Mouse (Mus musculus) embryonic facial prominence, embryonic 14.5 days (tissue): ENCODE measurements around the gene Gpr160. TPM values are rescaled to one million over a fixed set of nuclear protein-coding genes. Genes with fewer than 3 reads are reported as not detected.
"Not testable (repeated sequence)": the region's sequence is repeated elsewhere in the genome, so short reads cannot be mapped to it uniquely, and the experiment has no call there.

Source experiments
- ATAC-seq: fragments of 200-750 bp; cut with Nextera tagmentation; 2 replicates; pipeline ENCODE4 v1.8.0; 2017; ENCODE audit warnings: low read depth, moderate number of reproducible peaks, moderate TSS enrichment
- DNase-seq: peaks from one replicate; pipeline ENCODE4 v3.0.0-alpha.2; 2015; ENCODE audit warnings: low spot score
- H3K27ac ChIP-seq: fragments of 300-500 bp; sonication (generic); replicated peaks from 2 replicates; pipeline ENCODE4 v1.5.1; 2014; ENCODE audit warnings: low read depth, mild to moderate bottlenecking, low read length, moderate library complexity
- H3K27me3 ChIP-seq: fragments of 300-500 bp; sonication (generic); replicated peaks from 2 replicates; pipeline ENCODE4 v1.6.1; 2014; ENCODE audit warnings: low read length; ENCODE audit not compliant: control insufficient read depth, insufficient read depth
- H3K36me3 ChIP-seq: fragments of 300-500 bp; sonication (generic); 2 replicates; pipeline ENCODE4 v1.6.1; 2014; ENCODE audit warnings: low read length, mixed read lengths; ENCODE audit not compliant: control insufficient read depth, insufficient read depth
- H3K4me1 ChIP-seq: fragments of 300-500 bp; sonication (generic); 2 replicates; pipeline ENCODE4 v1.6.1; 2014; ENCODE audit warnings: antibody characterized with exemption, low read length; ENCODE audit not compliant: control insufficient read depth, insufficient read depth
- H3K4me2 ChIP-seq: fragments of 300-500 bp; sonication (generic); 2 replicates; pipeline ENCODE4 v1.6.1; 2014; ENCODE audit warnings: low read depth, mild to moderate bottlenecking, low read length, moderate library complexity, mixed read lengths
- H3K4me3 ChIP-seq: fragments of 300-500 bp; sonication (generic); 2 replicates; pipeline ENCODE4 v1.5.1; 2014; ENCODE audit warnings: low read depth, mild to moderate bottlenecking, low read length
- H3K9ac ChIP-seq: fragments of 300-500 bp; sonication (generic); 2 replicates; pipeline ENCODE4 v1.6.1; 2014; ENCODE audit warnings: low read depth, mild to moderate bottlenecking, low read length, moderate library complexity, mixed read lengths
- H3K9me3 ChIP-seq: fragments of 300-500 bp; sonication (generic); 2 replicates; pipeline ENCODE4 v1.6.1; 2016; ENCODE audit warnings: low read length; ENCODE audit not compliant: control insufficient read depth
- WGBS: fragments of 180-500 bp; shearing (Covaris S2); extraction: QIAGEN DNeasy Blood & Tissue Kit; methylation state at CpG from one replicate; pipeline ENCODE4 v1.1.7; 2014; 5-methylcytosine and 5-hydroxymethylcytosine counted together
- polyA plus RNA-seq: library from polyadenylated mRNA; unstranded; fragments of >200 nt; fragmentation: Nextera tagmentation; extraction: Ambion mirVana; gene quantifications from 2 replicates; pipeline ENCODE4 v1.2.1, GENCODE M21; 2014

The Gpr160 gene
- polyA plus RNA-seq, 1 experiment from 2014 or later = 4.6 TPM

DNA sequence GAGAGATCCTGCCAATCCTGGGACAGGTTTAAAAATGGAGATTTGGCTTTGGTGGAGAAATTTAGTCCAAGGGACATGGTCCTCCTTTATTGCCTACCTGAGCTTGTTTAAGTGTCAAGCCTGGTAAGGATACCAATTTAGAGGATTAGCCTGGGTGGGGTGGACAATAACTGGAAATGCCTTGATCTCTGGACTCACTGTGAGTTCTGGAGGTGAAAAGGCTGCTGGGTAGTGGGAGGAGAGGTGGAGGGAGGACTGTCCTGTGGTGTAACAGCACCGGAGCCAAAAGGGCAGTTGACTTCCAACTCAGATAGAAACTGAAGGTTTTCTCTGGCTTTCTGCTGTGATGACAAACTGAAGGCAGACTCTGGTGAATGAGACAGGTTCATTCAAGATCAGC lies 8.3 kb upstream of the Gpr160 start:
- Histone ChIP-seq H3K27me3 (no peaks in the 10 kb centered on the region), H3K36me3 (no peaks in the 10 kb centered on the region), H3K4me2 (no peak overlapping the region), H3K27ac (no peak overlapping the region), H3K4me3 (no peak overlapping the region), H3K9ac (no peak overlapping the region), H3K9me3 (no peaks in the 10 kb centered on the region), H3K4me1 (no peaks in the 10 kb centered on the region)
- DNase-seq = no peak
- 35% methylated on average over 1 of the region's 1 CpGs for WGBS
- ATAC-seq = no peak

DNA sequence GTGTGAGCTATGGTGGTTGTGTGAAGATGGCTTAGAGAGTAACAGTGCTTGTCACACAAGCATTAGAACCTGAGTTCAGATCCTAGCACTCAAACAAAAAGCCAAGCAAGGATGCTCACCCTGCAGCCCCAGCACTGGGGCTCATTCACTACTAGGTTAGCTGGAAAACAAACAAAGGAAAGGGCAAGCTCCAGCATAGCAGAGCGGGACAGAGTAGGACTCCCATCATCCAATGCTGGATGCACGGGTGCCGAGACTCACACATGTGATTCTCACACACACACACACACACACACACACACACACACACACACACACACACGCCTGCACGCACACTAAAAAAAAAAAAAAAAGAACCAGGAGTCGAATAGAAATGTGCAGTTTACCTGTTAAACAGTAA lies 4.3 kb upstream of the Gpr160 start:
- no peak for ATAC-seq
- WGBS = 76% methylated on average over 6 of the region's 6 CpGs

DNA sequence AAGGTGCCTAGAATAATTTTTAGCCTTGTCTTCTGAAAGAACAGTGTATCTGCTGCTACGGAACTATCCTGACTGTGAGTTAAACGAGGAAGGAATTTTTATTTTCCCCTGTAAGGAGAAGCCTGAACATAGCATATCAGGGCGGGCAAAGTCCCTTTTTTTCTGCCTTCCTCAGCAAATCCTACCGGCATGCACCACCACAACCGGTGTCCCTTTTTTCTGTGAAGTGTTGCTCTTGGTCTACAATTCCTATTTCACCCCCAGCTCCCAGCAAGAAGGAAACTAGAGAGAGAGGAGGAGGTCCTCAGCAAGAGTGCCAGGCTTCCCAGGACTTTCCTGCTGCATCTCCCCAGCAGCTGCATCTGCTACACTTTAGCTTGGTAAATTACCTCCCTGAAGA lies 2.2 kb upstream of the Gpr160 start:
- Histone ChIP-seq H3K9ac (no peak overlapping the region), H3K27ac (no peak overlapping the region), H3K4me1 (0 out of 2 replicates have a peak, but pooled peaks cover 3% of the 10 kb centered on the region), H3K9me3 (no peaks in the 10 kb centered on the region), H3K27me3 (peaks cover 12% of the 10 kb centered on the region), H3K36me3 (no peaks in the 10 kb centered on the region), H3K4me3 (no peak overlapping the region), H3K4me2 (no peak overlapping the region)
- no peak for ATAC-seq
- WGBS = 87% methylated on average over 5 of the region's 5 CpGs
- DNase-seq = no peak

More for the DNA sequence above, 4.3 kb upstream of the Gpr160 start:
- Histone ChIP-seq H3K9ac (no peak overlapping the region), H3K27ac (no peak overlapping the region), H3K9me3 (no peaks in the 10 kb centered on the region), H3K4me2 (no peak overlapping the region), H3K27me3 (peaks cover 12% of the 10 kb centered on the region), H3K36me3 (no peaks in the 10 kb centered on the region), H3K4me3 (no peak overlapping the region), H3K4me1 (0 out of 2 replicates have a peak, but pooled peaks cover 3% of the 10 kb centered on the region)
- no peak for DNase-seq

DNA sequence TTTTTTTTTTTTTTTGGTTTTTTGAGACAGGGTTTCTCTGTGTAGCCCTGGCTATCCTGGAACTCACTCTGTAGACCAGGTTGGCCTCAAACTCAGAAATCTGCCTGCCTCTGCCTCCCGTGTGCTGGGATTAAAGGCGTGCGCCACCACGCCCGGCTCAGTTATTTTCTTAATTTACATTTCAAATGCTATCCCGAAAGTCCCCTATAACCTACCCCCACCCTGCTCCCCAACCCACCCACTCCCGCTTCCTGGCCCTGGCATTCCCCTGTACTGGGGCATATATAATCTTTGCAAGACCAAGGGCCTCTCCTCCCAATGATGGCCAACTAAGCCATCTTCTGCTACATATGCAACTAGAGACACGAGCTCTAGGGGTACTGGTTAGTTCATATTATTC lies 3.8 kb downstream of the Gpr160 start:
- 94% methylated on average over 8 of the region's 8 CpGs for WGBS
- not testable (repeated sequence) for H3K4me1 ChIP-seq, ATAC-seq, H3K9me3 ChIP-seq, H3K27me3 ChIP-seq, H3K9ac ChIP-seq, H3K36me3 ChIP-seq, DNase-seq, H3K4me2 ChIP-seq, H3K4me3 ChIP-seq, H3K27ac ChIP-seq

DNA sequence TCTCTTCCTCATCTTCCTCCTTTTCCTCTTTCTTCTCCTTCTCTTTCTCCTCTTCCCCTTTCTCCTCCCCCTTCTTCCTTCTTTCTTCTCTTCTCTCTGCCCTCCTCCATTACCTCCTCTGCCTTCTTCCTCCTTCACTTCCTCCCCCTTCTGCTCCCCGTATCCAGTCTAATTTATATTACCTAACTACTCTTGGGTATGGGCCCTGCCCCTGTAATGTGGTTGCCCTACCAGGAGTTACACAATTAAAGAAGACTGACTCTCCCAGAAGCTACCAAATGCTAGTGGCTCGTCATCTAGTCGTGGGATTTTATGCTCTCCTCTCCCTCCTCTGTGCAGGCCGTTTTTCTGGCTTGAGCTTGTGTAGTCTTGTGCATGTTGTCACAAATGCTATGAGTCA lies 5.0 kb downstream of the Gpr160 start:
- H3K9me3 ChIP-seq = no peaks in the 10 kb centered on the region
- 82% methylated on average over 4 of the region's 4 CpGs for WGBS
- 0 out of 2 replicates have a peak, but pooled peaks cover under 1% of the 10 kb centered on the region for H3K4me1 ChIP-seq
- no peak overlapping the region for H3K4me2 ChIP-seq
- no peak overlapping the region for H3K9ac ChIP-seq
- H3K27me3 ChIP-seq = no peaks in the 10 kb centered on the region
- DNase-seq (no peak), ATAC-seq (no peak)
- H3K36me3 ChIP-seq = no peaks in the 10 kb centered on the region
- no peak overlapping the region for H3K4me3 ChIP-seq
- H3K27ac ChIP-seq = no peak overlapping the region

DNA sequence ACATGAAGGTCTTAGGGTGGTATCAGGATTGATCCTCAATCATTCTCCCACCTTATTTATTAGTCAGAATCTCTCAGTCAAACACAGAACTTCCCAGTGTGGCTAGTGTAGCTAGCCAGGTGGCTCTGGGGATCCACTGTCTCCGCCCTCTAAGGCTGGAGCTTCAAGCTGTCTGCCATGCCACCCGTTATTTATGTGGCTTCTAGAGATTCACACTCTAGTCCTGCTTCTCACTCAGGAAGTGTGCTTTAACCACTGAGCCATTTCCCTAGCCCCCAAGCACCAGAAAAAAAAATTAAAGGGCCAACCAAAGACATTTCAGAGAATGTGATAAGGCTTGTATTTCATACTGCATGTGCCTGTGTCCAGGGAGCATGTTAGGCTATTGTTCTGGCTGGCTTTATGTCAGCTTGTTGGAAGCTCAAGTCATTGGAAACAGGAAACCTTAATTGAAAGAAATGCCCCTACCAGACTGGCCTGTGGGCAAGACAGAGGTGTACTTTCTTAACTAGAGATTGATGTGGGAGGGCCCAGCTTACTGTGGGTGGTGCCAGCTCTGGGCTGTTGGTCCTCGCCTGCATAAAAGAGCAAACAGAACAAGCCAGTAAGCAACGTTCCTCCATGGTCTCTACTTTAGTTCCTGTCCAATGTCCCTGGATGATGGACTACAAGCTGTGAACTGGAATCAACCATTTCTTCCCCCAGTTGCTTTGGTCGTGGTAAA lies 8.1 kb downstream of the Gpr160 start:
- Histone ChIP-seq H3K9me3 (no peaks in the 10 kb centered on the region), H3K4me2 (no peak overlapping the region), H3K4me1 (no peaks in the 10 kb centered on the region), H3K36me3 (no peaks in the 10 kb centered on the region), H3K4me3 (no peak overlapping the region), H3K27me3 (no peaks in the 10 kb centered on the region), H3K27ac (no peak overlapping the region), H3K9ac (no peak overlapping the region)
- ATAC-seq (no peak), DNase-seq (no peak)
- 61% methylated on average over 5 of the region's 5 CpGs for WGBS

DNA sequence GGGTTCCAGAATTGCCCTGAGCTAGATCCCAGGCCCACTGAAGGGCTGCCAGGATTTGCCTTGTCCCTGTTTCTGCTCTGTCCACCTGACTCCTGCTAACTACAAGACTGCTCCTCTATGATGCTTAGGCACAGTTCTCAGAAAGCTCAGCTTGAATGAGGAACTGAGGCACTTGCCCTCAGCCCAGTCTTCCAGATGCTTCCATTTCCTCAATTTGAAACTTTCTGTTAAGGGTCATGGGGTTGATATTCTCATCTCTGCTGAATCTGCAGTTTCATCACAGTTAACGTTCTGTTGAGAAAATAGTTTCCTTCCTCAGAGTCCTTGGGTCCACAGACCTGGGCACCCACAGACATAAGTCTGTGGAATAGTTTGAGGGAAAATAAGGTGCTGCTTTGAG lies 8.9 kb downstream of the Gpr160 start:
- no peak overlapping the region for H3K27ac ChIP-seq
- H3K27me3 ChIP-seq = no peaks in the 10 kb centered on the region
- H3K4me1 ChIP-seq = no peaks in the 10 kb centered on the region
- no peak overlapping the region for H3K4me3 ChIP-seq
- H3K9ac ChIP-seq = no peak overlapping the region
- WGBS = 64% methylated on average over 1 of the region's 1 CpGs
- no peaks in the 10 kb centered on the region for H3K36me3 ChIP-seq
- no peak overlapping the region for H3K4me2 ChIP-seq
- DNase-seq (no peak), ATAC-seq (no peak)
- H3K9me3 ChIP-seq = no peaks in the 10 kb centered on the region

DNA sequence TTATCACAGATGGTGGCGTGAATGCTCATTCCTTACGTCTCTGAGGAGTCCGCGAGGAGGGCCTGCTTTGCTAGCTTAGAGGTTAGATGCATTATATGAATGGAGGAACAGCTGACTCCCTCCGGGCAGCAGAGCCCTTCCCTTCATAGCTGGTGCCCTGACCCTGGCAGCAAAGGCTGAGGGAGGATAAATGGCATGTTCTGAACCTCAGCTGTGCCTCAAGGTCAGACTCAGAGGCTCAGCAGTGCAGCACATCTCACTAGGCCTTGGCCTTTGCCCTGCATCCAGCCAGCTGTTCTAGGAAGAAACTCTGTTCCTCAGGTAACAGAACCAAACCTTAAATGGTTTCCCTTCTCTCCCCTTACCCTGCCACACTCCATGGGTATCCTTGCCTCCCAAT lies 12.4 kb downstream of the Gpr160 start:
- Histone ChIP-seq H3K9me3 (no peaks in the 10 kb centered on the region), H3K4me3 (no peak overlapping the region), H3K27ac (no peak overlapping the region), H3K36me3 (no peaks in the 10 kb centered on the region), H3K9ac (no peak overlapping the region), H3K4me2 (no peak overlapping the region), H3K27me3 (no peaks in the 10 kb centered on the region), H3K4me1 (no peaks in the 10 kb centered on the region)
- 84% methylated on average over 5 of the region's 5 CpGs for WGBS
- DNase-seq (no peak), ATAC-seq (no peak)

DNA sequence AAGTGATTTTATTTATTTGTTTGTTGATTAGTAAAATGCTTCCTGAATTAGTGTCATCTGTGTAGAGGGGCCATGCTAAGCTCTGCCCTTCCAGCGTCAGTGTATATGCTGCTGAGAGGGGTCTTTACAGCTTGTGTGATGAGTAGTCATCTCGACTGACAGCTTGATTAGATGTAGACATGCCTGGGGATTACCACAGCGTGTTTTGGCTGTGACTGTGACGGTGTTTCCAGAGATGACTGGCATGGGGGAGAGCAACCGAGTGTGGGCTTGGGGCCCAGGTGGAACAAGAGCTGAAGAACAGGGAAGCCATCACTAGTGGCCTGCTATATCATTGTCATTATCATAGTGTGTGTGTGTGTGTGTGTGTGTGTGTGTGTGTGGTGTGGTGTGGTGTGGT lies 12.9 kb downstream of the Gpr160 start:
- no peaks in the 10 kb centered on the region for H3K9me3 ChIP-seq
- H3K4me2 ChIP-seq = no peak overlapping the region
- no peak overlapping the region for H3K9ac ChIP-seq
- H3K27ac ChIP-seq = no peak overlapping the region
- H3K4me1 ChIP-seq = no peaks in the 10 kb centered on the region
- H3K4me3 ChIP-seq = no peak overlapping the region
- ATAC-seq = no peak
- no peak for DNase-seq
- H3K36me3 ChIP-seq = no peaks in the 10 kb centered on the region
- H3K27me3 ChIP-seq = no peaks in the 10 kb centered on the region
- WGBS = 54% methylated on average over 5 of the region's 5 CpGs
